Comparison of ENCODE assay signal across 17 mouse cellular contexts in the genomic region with DNA sequence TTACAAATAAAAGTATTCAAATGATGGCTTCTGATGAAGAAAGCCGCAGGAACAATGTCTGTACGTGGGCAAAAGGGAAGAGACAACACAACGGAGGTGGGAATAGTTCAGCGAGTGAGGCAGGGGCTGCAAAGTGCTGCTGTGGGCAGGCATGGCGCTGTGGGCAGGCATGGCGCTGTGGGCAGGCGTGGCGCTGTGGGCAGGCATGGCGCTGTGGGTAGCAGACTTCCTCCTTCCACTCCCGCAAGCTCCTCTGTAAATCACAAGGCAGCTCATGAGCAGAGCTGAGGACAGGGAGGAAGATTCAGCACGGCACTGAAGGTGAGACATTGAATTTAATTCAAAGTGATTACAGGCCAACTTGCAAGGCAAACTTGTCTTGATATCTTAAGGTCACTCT.
"Had no signal": no experiment of that assay in that cellular context is flagged by ENCODE, and none has a peak within 500 bp of the region (broad histone marks: within the 10 kb centered on the region; RNA-seq: fewer than 3 reads in every experiment).

No protein-coding gene starts in this region.

- H3K4me3 ChIP-seq: layer of hippocampus, adult 2 months; left cerebral cortex, adult 2 months; limb, embryonic 10.5 days; liver, embryonic 15.5 days; neural tube, embryonic 13.5 days had no signal

- ATAC-seq: lung, postnatal 0 days had no signal

- H3K9me3 ChIP-seq: limb, embryonic 10.5 days; liver, embryonic 15.5 days; neural tube, embryonic 13.5 days had no signal

- H3K4me2 ChIP-seq: liver, embryonic 11.5 days; liver, embryonic 15.5 days; neural tube, embryonic 13.5 days had no signal

- DNase-seq: kidney, postnatal 10 days; kidney, postnatal 4 days; lung, adult 2 months; lung, postnatal 36 days; midbrain, embryonic 14.5 days; retina, postnatal 1 day; right cerebral cortex, postnatal 4 days; spleen, adult 18-20 months; thymus, adult 18-20 months; thymus, postnatal 25 days had no signal

- H3K27ac ChIP-seq: layer of hippocampus, adult 2 months; left cerebral cortex, adult 2 months; limb, embryonic 10.5 days; liver, embryonic 15.5 days; neural tube, embryonic 13.5 days had no signal

- H3K36me3 ChIP-seq: limb, embryonic 10.5 days; liver, embryonic 15.5 days; neural tube, embryonic 13.5 days had no signal

- H3K9ac ChIP-seq: liver, embryonic 15.5 days; neural tube, embryonic 13.5 days had no signal

- H3K4me1 ChIP-seq: liver, embryonic 15.5 days had no signal

- H3K27me3 ChIP-seq: liver, embryonic 15.5 days; neural tube, embryonic 13.5 days had no signal
